Mouse (Mus musculus) heart, adult 2 months (tissue): ENCODE data around the gene Ifi27l2a. TPM values are rescaled to one million over a fixed set of nuclear protein-coding genes. Genes with fewer than 3 reads are reported as not detected.

ENCODE experiments used
- DNase-seq, 2 experiments: peaks; one replicate each; pipeline ENCODE4 v3.0.0; 2021
- H3K27ac ChIP-seq: fragments of 200-600 bp; 2 replicates; pipeline ENCODE4 v1.8.1; 2022
- H3K27me3 ChIP-seq: fragments of 200-500 bp; 2 replicates; pipeline ENCODE4 v1.6.1; 2012; ENCODE audit warnings: mild to moderate bottlenecking, low read length, inconsistent platforms, mixed read lengths; ENCODE audit not compliant: control insufficient read depth, insufficient read depth
- H3K36me3 ChIP-seq: fragments of 200-500 bp; 2 replicates; pipeline ENCODE4 v1.6.1; 2012; ENCODE audit warnings: low read length, inconsistent platforms; ENCODE audit not compliant: control insufficient read depth, insufficient read depth
- H3K4me1 ChIP-seq: fragments of 200-500 bp; 2 replicates; pipeline ENCODE4 v1.6.1; 2011; ENCODE audit warnings: low read length; ENCODE audit not compliant: control insufficient read depth, insufficient read depth
- H3K4me3 ChIP-seq: fragments of 200-600 bp; 2 replicates; pipeline ENCODE4 v1.8.1; 2022
- H3K79me2 ChIP-seq: fragments of 200-500 bp; replicated peaks from 2 replicates; pipeline ENCODE4 v1.6.1; 2012; ENCODE audit warnings: mild to moderate bottlenecking, inconsistent platforms, low read length, moderate library complexity, mixed read lengths; ENCODE audit not compliant: control insufficient read depth, insufficient read depth
- H3K9ac ChIP-seq: fragments of 200-500 bp; 2 replicates; pipeline ENCODE4 v1.6.1; 2012; ENCODE audit warnings: low read depth, mild to moderate bottlenecking, control low read depth, inconsistent platforms, low read length, mixed read lengths
- CTCF ChIP-seq: fragments of 200-600 bp; IDR thresholded peaks from 2 replicates; pipeline ENCODE4 v1.8.1; 2022; ENCODE audit warnings: antibody characterized with exemption, mild to moderate bottlenecking, moderate library complexity
- EP300 ChIP-seq: fragments of 200-500 bp; IDR thresholded peaks from 2 replicates; pipeline ENCODE4 v1.6.1; 2011; ENCODE audit warnings: low read depth, low read length, control low read depth; ENCODE audit not compliant: insufficient read depth
- POLR2A ChIP-seq: fragments of 200-500 bp; IDR thresholded peaks from 2 replicates; pipeline ENCODE4 v1.6.1; 2011; ENCODE audit warnings: mild to moderate bottlenecking, low read depth, low read length, control low read depth; ENCODE audit not compliant: insufficient read depth
- WGBS: fragments of 180-500 bp; shearing (Covaris S2); methylation state at CpG from one replicate; pipeline ENCODE4 v1.1.7; 2018; 5-methylcytosine and 5-hydroxymethylcytosine counted together
- intact Hi-C: fragments of 180-260 bp; cut with DNase I; formaldehyde crosslinking; loops from one replicate; pipeline ENCODE4 v1.15.1; 2025
- polyA plus RNA-seq: library from polyadenylated mRNA; depleted of rRNA; stranded (reverse); fragments of >200 nt; gene quantifications from 2 replicates; pipeline ENCODE4 v1.2.3, GENCODE M21; 2012
- total RNA-seq, 2 experiments: library from RNA; stranded (reverse); gene quantifications; 2 replicates each; pipeline ENCODE4 v1.2.3; 2021

Gene Ifi27l2a
- total and polyA plus RNA-seq, 3 experiments, result 31.8 to 388 (median 43.8) TPM

DNA sequence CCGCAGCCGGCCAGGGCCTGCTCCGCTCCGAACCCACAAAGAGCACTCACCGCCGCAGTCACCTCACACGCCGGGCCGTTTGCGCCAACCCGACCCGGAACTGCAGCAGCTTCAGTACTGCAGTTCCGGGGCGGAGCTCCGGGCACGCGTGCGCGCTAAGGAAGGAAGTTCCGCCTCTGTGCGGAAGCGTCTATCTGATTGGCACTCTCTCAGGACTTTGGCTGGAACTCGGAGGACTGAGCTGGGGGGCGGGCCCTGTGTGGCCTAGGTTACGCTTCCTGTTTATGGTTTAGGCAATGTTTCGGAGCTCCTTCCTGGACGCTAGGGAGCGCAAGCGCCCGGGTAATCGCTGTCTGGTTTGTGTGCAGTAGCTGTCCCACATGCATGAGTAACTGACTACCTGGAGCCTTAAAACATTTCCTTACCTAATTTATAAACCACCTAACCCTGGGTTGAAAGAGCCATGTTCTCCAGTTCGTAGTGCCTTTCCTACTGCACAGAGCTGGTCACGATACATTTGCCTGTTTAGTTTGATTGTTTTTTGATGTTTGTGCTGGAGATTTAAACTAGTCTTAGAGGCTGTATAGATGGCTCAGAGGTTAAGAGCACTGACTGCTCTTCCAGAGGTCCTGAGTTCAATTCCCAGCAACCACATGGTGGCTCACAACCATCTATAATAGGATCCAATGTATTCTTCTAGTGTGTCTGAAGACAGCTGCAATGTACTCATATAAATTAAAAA, 17.6 kb downstream of the Ifi27l2a start, which contains the start of gene Ddx24:
TSS of gene Ddx24 (minus strand) at position 102 of the 742 bp plus-strand sequence.
- H3K27me3 ChIP-seq, result no peaks in the 10 kb centered on the region
- peak within 1 kb of the TSS; percentile 70 for H3K27ac ChIP-seq
- peaks cover 31% of the 10 kb centered on the region for H3K36me3 ChIP-seq
- intact Hi-C loops, result loop anchor here (1.0 to 5.0 kb wide), 2 partner anchors 39 to 66 kb away; partner anchors contain the start of gene Otub2
- WGBS, result 2% methylated on average over 33 of the region's 33 CpGs
- peaks cover 9% of the 10 kb centered on the region for H3K79me2 ChIP-seq
- peak; percentile 96 to 99 for DNase-seq
- TF ChIP-seq POLR2A, result peak; percentile 84
- TF ChIP-seq CTCF, result no peak; the same call in none of the 2 replicates
- peak; percentile 99 for TF ChIP-seq EP300
- peak within 1 kb of the TSS; percentile 95 for H3K4me3 ChIP-seq
- peak within 1 kb of the TSS; percentile 98 for H3K9ac ChIP-seq
- peaks cover 16% of the 10 kb centered on the region for H3K4me1 ChIP-seq

- Histone ChIP-seq H3K27ac (peak overlapping the region; percentile 70), H3K79me2 (peaks cover 9% of the 10 kb centered on the region), H3K9ac (peak overlapping the region; percentile 98), H3K4me1 (peaks cover 16% of the 10 kb centered on the region), H3K27me3 (no peaks in the 10 kb centered on the region), H3K4me3 (peak overlapping the region; percentile 95), H3K36me3 (peaks cover 34% of the 10 kb centered on the region)
- DNase-seq, result no peak
- 4% methylated on average over 33 of the region's 33 CpGs for WGBS
- no peak for TF ChIP-seq EP300
- no peak for TF ChIP-seq POLR2A
- TF ChIP-seq CTCF, result no peak
- intact Hi-C loops, result loop anchor here (5.0 kb wide), 1 partner anchor 38 kb away; the partner anchor contains the start of gene Otub2
Measured at GRCm38 (mm10) chr12:103425016-103425728, 18.3 kb downstream of the Ifi27l2a start.

GRCm38 (mm10) chr12:103408144-103408543, 35.3 kb downstream of the Ifi27l2a start:
- H3K27me3 ChIP-seq, result no peaks in the 10 kb centered on the region
- no peak overlapping the region for H3K4me3 ChIP-seq
- TF ChIP-seq CTCF (no peak), POLR2A (no peak), EP300 (no peak)
- no peaks in the 10 kb centered on the region for H3K36me3 ChIP-seq
- intact Hi-C loops, result no loop called here
- H3K79me2 ChIP-seq, result no peaks in the 10 kb centered on the region
- DNase-seq, result no peak
- H3K9ac ChIP-seq, result no peak overlapping the region
- H3K27ac ChIP-seq, result no peak overlapping the region
- WGBS, result 85% methylated on average over 10 of the region's 10 CpGs
- H3K4me1 ChIP-seq, result no peaks in the 10 kb centered on the region

- DNase-seq, result no peak
- Histone ChIP-seq H3K9ac (no peak within 1 kb of the TSS), H3K27ac (no peak within 1 kb of the TSS), H3K79me2 (no peaks in the 10 kb centered on the region), H3K27me3 (no peaks in the 10 kb centered on the region), H3K4me3 (no peak within 1 kb of the TSS), H3K4me1 (no peaks in the 10 kb centered on the region), H3K36me3 (no peaks in the 10 kb centered on the region)
- intact Hi-C loops, result no loop called here
- TF ChIP-seq CTCF (no peak), POLR2A (no peak), EP300 (no peak)
- 70% methylated on average over 4 of the region's 4 CpGs for WGBS
Measured at GRCm38 (mm10) chr12:103407720-103408119, 35.8 kb downstream of the Ifi27l2a start, which contains the start of gene 9330161L09Rik. Gene 9330161L09Rik (minus strand): TSS chr12:103407820.

GRCm38 (mm10) chr12:103404131-103404530, 39.3 kb downstream of the Ifi27l2a start:
- no peaks in the 10 kb centered on the region for H3K4me1 ChIP-seq
- 86% methylated on average over 18 of the region's 18 CpGs for WGBS
- H3K27ac ChIP-seq, result no peak overlapping the region
- H3K36me3 ChIP-seq, result no peaks in the 10 kb centered on the region
- no peak for DNase-seq
- no peak overlapping the region for H3K9ac ChIP-seq
- TF ChIP-seq CTCF, result no peak
- no peak for TF ChIP-seq EP300
- no peak for TF ChIP-seq POLR2A
- no peaks in the 10 kb centered on the region for H3K27me3 ChIP-seq
- intact Hi-C loops, result no loop called here
- no peaks in the 10 kb centered on the region for H3K79me2 ChIP-seq
- no peak overlapping the region for H3K4me3 ChIP-seq

- no peaks in the 10 kb centered on the region for H3K27me3 ChIP-seq
- intact Hi-C loops, result no loop called here
- H3K4me1 ChIP-seq, result no peaks in the 10 kb centered on the region; the same call in none of the 2 replicates
- no peak for TF ChIP-seq POLR2A
- no peak for TF ChIP-seq CTCF
- no peak for TF ChIP-seq EP300
- no peak for DNase-seq
- no peaks in the 10 kb centered on the region for H3K36me3 ChIP-seq
- 51% methylated on average over 7 of the region's 7 CpGs for WGBS
- no peak overlapping the region for H3K9ac ChIP-seq
- H3K4me3 ChIP-seq, result no peak overlapping the region
- no peak overlapping the region for H3K27ac ChIP-seq
- H3K79me2 ChIP-seq, result no peaks in the 10 kb centered on the region
Measured at GRCm38 (mm10) chr12:103396751-103397150, 46.7 kb downstream of the Ifi27l2a start.
